Mouse (Mus musculus): ENCODE measurements around the gene Anapc16.

DNA sequence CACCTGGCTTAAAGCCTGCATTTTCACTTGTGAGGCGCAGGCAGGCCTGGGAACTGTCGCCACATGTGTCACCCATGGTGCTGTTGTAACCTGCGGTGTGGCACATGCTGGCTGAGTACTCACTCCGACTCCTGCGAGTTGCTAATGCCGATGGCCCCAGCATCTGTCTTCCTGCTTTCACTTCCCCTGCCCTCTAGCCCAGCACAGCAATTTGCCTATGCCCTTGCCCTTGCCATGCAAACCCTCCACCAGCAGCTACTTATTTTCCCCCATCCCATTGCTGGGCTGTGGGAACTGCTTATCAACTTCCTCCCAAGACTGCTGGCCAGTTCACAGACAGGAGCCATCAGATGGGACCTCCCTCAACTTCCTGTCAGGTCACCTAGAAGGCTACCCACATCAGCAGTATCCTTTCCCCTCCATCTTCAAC is 22.1 kb downstream of the Anapc16 start:
- peak; percentile 55 for TF ChIP-seq POLR2A (IDR thresholded peaks at IDR 0.05; ENCODE audit: low read depth, low read length)
- no peak for TF ChIP-seq CTCF (IDR thresholded peaks at IDR 0.05; ENCODE audit: extremely low read depth, insufficient read depth, insufficient read length, insufficient replicate concordance)
